ENCODE assay signal across 10 mouse cellular contexts in the genomic region with DNA sequence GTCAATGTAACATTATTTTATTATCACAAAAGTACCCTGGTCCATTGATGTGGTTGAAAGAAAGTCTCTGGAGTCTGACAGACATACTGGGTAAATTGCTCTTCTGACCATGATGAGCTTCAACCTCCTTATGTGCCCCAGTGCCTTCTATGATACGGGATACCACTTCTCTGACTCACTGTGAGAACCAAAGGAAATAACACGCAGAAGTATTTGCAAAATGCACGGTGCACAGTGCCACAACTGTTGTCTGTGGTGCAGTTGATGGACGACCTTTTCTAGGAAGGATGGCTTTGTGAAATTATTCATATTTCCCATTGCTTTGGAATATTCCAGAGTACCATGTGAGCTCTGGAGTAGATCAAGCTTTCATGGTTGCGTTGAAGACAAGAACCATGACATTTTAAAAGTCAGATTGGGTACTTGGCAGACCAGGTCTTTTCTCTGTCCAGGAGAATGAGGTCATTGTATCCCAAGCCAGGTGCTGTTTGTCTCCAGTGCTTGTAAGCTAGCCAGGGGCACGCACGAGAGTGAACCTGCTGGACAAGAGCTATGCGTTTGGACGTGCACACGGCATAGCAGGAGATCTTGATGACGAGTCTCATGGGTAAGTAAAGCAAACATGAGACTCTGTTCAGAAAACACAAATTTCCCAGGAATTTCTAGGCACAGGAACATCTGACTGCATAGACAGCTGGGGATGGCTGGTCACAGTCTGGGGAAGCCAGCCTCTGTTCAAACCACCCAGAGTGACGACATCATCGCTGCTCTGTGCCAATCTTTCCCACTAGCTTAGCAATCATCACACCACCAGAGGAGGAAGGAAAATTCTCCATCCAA.
A peak's percentile ranks its signal among the peaks of the same experiment; 100 is the strongest.
DNase-seq lines count a peak whose midpoint lies in the region; ATAC-seq lines count a peak whose summit lies in the region.
"Had no signal": no experiment of that assay in that cellular context is flagged by ENCODE, and none has a peak within 500 bp of the region (broad histone marks: within the 10 kb centered on the region; RNA-seq: fewer than 3 reads in every experiment).

No protein-coding gene starts in this region.

- H3K4me2 ChIP-seq in hindbrain, embryonic 11.5 days (replicated peaks; ENCODE audit: low read depth, low read length), result no peak overlapping the region
- no peak overlapping the region for H3K4me2 ChIP-seq in forebrain, embryonic 14.5 days (ENCODE audit: low read length)
- H3K4me2 ChIP-seq: embryonic facial prominence, embryonic 12.5 days had no signal

- 86% methylated on average over 13 of the region's 13 CpGs for WGBS in hindbrain, embryonic 11.5 days
- WGBS in forebrain, embryonic 14.5 days, result 92% methylated on average over 13 of the region's 13 CpGs

- DNase-seq in cerebellum, postnatal 10 days, result peak; percentile 36 to 51
- peak; percentile 83 for DNase-seq in NIH3T3 (ENCODE audit: low read depth)
- peak; percentile 82 for DNase-seq in heart, adult 8-10 months (ENCODE audit: low spot score)
- peak; percentile 84 for DNase-seq in lung, postnatal 10 days
- no peak for DNase-seq in hindbrain, embryonic 11.5 days (ENCODE audit: low spot score)
- no peak for DNase-seq in forebrain, embryonic 14.5 days (ENCODE audit: low spot score)
- DNase-seq in thymus, postnatal 36 days, result no peak
- DNase-seq: midbrain, embryonic 14.5 days had no signal

- H3K27me3 ChIP-seq in hindbrain, embryonic 11.5 days (ENCODE audit: control insufficient read depth, insufficient read depth, low read length), result no peaks in the 10 kb centered on the region
- H3K27me3 ChIP-seq in forebrain, embryonic 14.5 days (replicated peaks; ENCODE audit: control insufficient read depth, insufficient read depth, low read length), result no peaks in the 10 kb centered on the region
- H3K27me3 ChIP-seq: embryonic facial prominence, embryonic 12.5 days had no signal

- H3K27ac ChIP-seq in hindbrain, embryonic 11.5 days (ENCODE audit: low read depth, low read length), result no peak overlapping the region
- no peak overlapping the region for H3K27ac ChIP-seq in forebrain, embryonic 14.5 days (ENCODE audit: low read depth, low read length)
- H3K27ac ChIP-seq: embryonic facial prominence, embryonic 12.5 days had no signal

- no peak overlapping the region for H3K4me3 ChIP-seq in hindbrain, embryonic 11.5 days (ENCODE audit: low read depth, low read length)
- H3K4me3 ChIP-seq in forebrain, embryonic 14.5 days (ENCODE audit: low read depth, low read length), result no peak overlapping the region
- H3K4me3 ChIP-seq: embryonic facial prominence, embryonic 12.5 days had no signal

- no peaks in the 10 kb centered on the region for H3K9me3 ChIP-seq in hindbrain, embryonic 11.5 days (ENCODE audit: control insufficient read depth, low read length)
- no peaks in the 10 kb centered on the region for H3K9me3 ChIP-seq in forebrain, embryonic 14.5 days (replicated peaks; ENCODE audit: control insufficient read depth, low read length)
- H3K9me3 ChIP-seq: embryonic facial prominence, embryonic 12.5 days had no signal

- no peaks in the 10 kb centered on the region; the same call in 1 of the 2 replicates for H3K4me1 ChIP-seq in hindbrain, embryonic 11.5 days (replicated peaks; ENCODE audit: control insufficient read depth, insufficient read depth, low read length)
- no peaks in the 10 kb centered on the region for H3K4me1 ChIP-seq in forebrain, embryonic 14.5 days (ENCODE audit: control insufficient read depth, insufficient read depth, low read length)
- H3K4me1 ChIP-seq: embryonic facial prominence, embryonic 12.5 days had no signal

- no peak overlapping the region for H3K9ac ChIP-seq in hindbrain, embryonic 11.5 days (ENCODE audit: low read depth, low read length)
- H3K9ac ChIP-seq in forebrain, embryonic 14.5 days (ENCODE audit: low read length), result no peak overlapping the region
- H3K9ac ChIP-seq: embryonic facial prominence, embryonic 12.5 days had no signal

- no peak for ATAC-seq in cerebellum, adult (ENCODE audit: insufficient number of reproducible peaks, low FRiP score, low TSS enrichment)
- ATAC-seq in hindbrain, embryonic 11.5 days (ENCODE audit: low FRiP score), result no peak
- no peak for ATAC-seq in forebrain, embryonic 14.5 days

- no peaks in the 10 kb centered on the region for H3K36me3 ChIP-seq in hindbrain, embryonic 11.5 days (ENCODE audit: control insufficient read depth, insufficient read depth, low read length)
- no peaks in the 10 kb centered on the region for H3K36me3 ChIP-seq in forebrain, embryonic 14.5 days (ENCODE audit: control insufficient read depth, insufficient read depth, low read length)
- H3K36me3 ChIP-seq: embryonic facial prominence, embryonic 12.5 days had no signal

Comparison
In these comparisons a context has a peak if more than half of its experiments do, and no peak if none do; other contexts are left out.
1. DNase-seq: peak in cerebellum, postnatal 10 days (2 of 2), NIH3T3 (single experiment), heart, adult 8-10 months (single experiment) and lung, postnatal 10 days (single experiment); none in hindbrain, embryonic 11.5 days (single experiment), forebrain, embryonic 14.5 days (single experiment) and thymus, postnatal 36 days (0 of 2).